Mouse (Mus musculus) gastrocnemius, postnatal 25 days (tissue): ENCODE measurements around the gene Slc25a14. TPM values are rescaled to one million over a fixed set of nuclear protein-coding genes. Genes with fewer than 3 reads are reported as not detected.

ENCODE experiments used
- microRNA-seq, 2 experiments: library from miRNA; unstranded; fragments of <30 nt; microRNA quantifications; one replicate each; pipeline ENCODE4 v1.2.0; 2021; ENCODE audit warnings: borderline replicate concordance in 2 of 2
- total RNA-seq, 2 experiments: library from RNA; stranded (reverse); gene quantifications; 1 replicate in 1 of 2; 2 replicates in 1 of 2; pipeline ENCODE4 v1.2.3; 2021

The Slc25a14 gene
- total RNA-seq, 2 experiments from 2014 or later: 0.95 to 2.0 TPM

Small RNAs within 50 kb of the gene (microRNA-seq; reads per million reads assigned to microRNA genes)
- gene Gm27828: 0 reads per million in 2 experiments

Other genes starting within 250 kb of the Slc25a14 start
- 1 to 10 TPM; 2.1 to 2.5 TPM for gene Elf4, start 160.3 kb upstream of the Slc25a14 start, total RNA-seq
- gene Aifm1, start 109.8 kb upstream of the Slc25a14 start, total RNA-seq: 10 to 100 TPM; 44.3 to 49.7 TPM
- 1 to 10 TPM in 1 of 2 experiments, not detected in 1; 1.2 TPM for gene Rab33a, start 104.1 kb upstream of the Slc25a14 start, total RNA-seq
- gene Zfp280c, start 28.9 kb upstream of the Slc25a14 start, total RNA-seq: 1 to 10 TPM; 4.2 to 4.7 TPM
- gene Gpr119, start 51.1 kb downstream of the Slc25a14 start, total RNA-seq: not detected
- gene Rbmx2, start 71.6 kb downstream of the Slc25a14 start, total RNA-seq: 1 to 10 TPM in 1 of 2 experiments, under 1 TPM in 1; 0.94 to 1.2 TPM